Mouse (Mus musculus): ENCODE results near the gene 6330409D20Rik. TPM values are rescaled to one million over a fixed set of nuclear protein-coding genes. Genes with fewer than 3 reads are reported as not detected.
A peak's percentile ranks its signal among the peaks of the same experiment; 100 is the strongest.

The 6330409D20Rik gene
- polyA plus RNA-seq, 1 experiment from 2014 or later: 3.8 TPM

- Histone ChIP-seq H3K9ac (no peak overlapping the region), H3K4me2 (replicated peaks) (no peak overlapping the region), H3K4me1 (replicated peaks; ENCODE audit: control insufficient read depth, insufficient read depth, low read length) (peaks cover 16% of the 10 kb centered on the region; the same call in 1 of the 2 replicates), H3K4me3 (replicated peaks; ENCODE audit: low read length) (no peak overlapping the region), H3K27ac (no peak overlapping the region), H3K9me3 (ENCODE audit: control insufficient read depth, low read length) (no peaks in the 10 kb centered on the region), H3K27me3 (ENCODE audit: control insufficient read depth, insufficient read depth, low read length) (no peaks in the 10 kb centered on the region), H3K36me3 (replicated peaks; ENCODE audit: control insufficient read depth, insufficient read depth) (peaks cover 82% of the 10 kb centered on the region)
- WGBS: 90% methylated on average over 16 of the region's 16 CpGs
- ATAC-seq (ENCODE audit: low FRiP score) (no peak), DNase-seq (ENCODE audit: low spot score) (no peak)
Observed at GRCm38 (mm10) chr2:32749082-32749481, 8.3 kb upstream of the 6330409D20Rik start.

GRCm38 (mm10) chr2:32744272-32744982 lies 3.6 kb upstream of the 6330409D20Rik start:
- DNase-seq (ENCODE audit: low spot score): no peak
- H3K4me2 ChIP-seq (replicated peaks): no peak overlapping the region
- H3K9me3 ChIP-seq (ENCODE audit: control insufficient read depth, low read length): no peaks in the 10 kb centered on the region
- peaks cover 11% of the 10 kb centered on the region for H3K4me1 ChIP-seq (replicated peaks; ENCODE audit: control insufficient read depth, insufficient read depth, low read length)
- H3K27ac ChIP-seq: no peak overlapping the region
- WGBS: 81% methylated on average over 15 of the region's 15 CpGs
- ATAC-seq (ENCODE audit: low FRiP score): no peak
- no peaks in the 10 kb centered on the region for H3K27me3 ChIP-seq (ENCODE audit: control insufficient read depth, insufficient read depth, low read length)
- peaks cover 52% of the 10 kb centered on the region for H3K36me3 ChIP-seq (replicated peaks; ENCODE audit: control insufficient read depth, insufficient read depth)
- no peak overlapping the region for H3K4me3 ChIP-seq (replicated peaks; ENCODE audit: low read length)
- 0 out of 2 replicates have a peak overlapping the region, but pooled peaks have one; percentile 11 for H3K9ac ChIP-seq

- Histone ChIP-seq H3K9ac (peak overlapping the region; percentile 94), H3K36me3 (replicated peaks; ENCODE audit: control insufficient read depth, insufficient read depth) (peaks cover 29% of the 10 kb centered on the region), H3K9me3 (ENCODE audit: control insufficient read depth, low read length) (no peaks in the 10 kb centered on the region), H3K4me1 (replicated peaks; ENCODE audit: control insufficient read depth, insufficient read depth, low read length) (peaks cover 11% of the 10 kb centered on the region), H3K4me2 (replicated peaks) (peak overlapping the region; percentile 80), H3K27ac (peak overlapping the region; percentile 87), H3K27me3 (ENCODE audit: control insufficient read depth, insufficient read depth, low read length) (no peaks in the 10 kb centered on the region), H3K4me3 (replicated peaks; ENCODE audit: low read length) (peak overlapping the region; percentile 94)
- DNase-seq (ENCODE audit: low spot score): peak; percentile 83
- peak; percentile 93 for ATAC-seq (ENCODE audit: low FRiP score)
- WGBS: 10% methylated on average over 18 of the region's 18 CpGs
Observed at GRCm38 (mm10) chr2:32742173-32742531, 1.3 kb upstream of the 6330409D20Rik start.

GRCm38 (mm10) chr2:32741273-32742172 lies 707 bp upstream of the 6330409D20Rik start:
- H3K4me1 ChIP-seq (replicated peaks; ENCODE audit: control insufficient read depth, insufficient read depth, low read length): peaks cover 11% of the 10 kb centered on the region
- H3K4me2 ChIP-seq (replicated peaks): peak overlapping the region; percentile 80

DNA sequence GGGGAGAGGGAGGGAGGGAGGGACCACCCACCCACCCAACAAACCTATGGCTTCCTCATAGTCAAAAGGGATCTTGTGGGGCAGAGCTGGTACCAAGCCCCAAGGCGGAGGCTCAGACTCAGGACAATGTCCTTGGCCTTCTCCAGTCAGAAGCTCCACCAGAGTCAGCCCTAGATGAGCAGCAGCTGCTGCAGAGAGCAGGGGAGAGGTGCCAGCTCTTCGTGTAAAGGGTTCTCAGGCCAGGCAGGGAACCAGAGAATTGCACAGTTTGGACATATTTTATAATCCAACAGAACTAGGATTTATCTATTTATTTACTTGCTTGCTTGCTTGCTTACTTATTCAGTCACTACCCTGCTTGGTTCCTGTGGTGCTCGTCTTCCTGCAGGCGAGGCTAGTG lies 1.5 kb downstream of the 6330409D20Rik start:
- Histone ChIP-seq H3K9ac (0 out of 2 replicates have a peak overlapping the region, but pooled peaks have one; percentile 0), H3K4me3 (replicated peaks; ENCODE audit: low read length) (no peak overlapping the region), H3K27ac (no peak overlapping the region), H3K4me1 (replicated peaks; ENCODE audit: control insufficient read depth, insufficient read depth, low read length) (peaks cover 11% of the 10 kb centered on the region), H3K9me3 (ENCODE audit: control insufficient read depth, low read length) (no peaks in the 10 kb centered on the region), H3K36me3 (replicated peaks; ENCODE audit: control insufficient read depth, insufficient read depth) (peaks cover under 1% of the 10 kb centered on the region; the same call in 1 of the 2 replicates), H3K27me3 (ENCODE audit: control insufficient read depth, insufficient read depth, low read length) (no peaks in the 10 kb centered on the region), H3K4me2 (replicated peaks) (no peak overlapping the region)
- WGBS: 71% methylated on average over 4 of the region's 4 CpGs
- no peak for ATAC-seq (ENCODE audit: low FRiP score)
- no peak for DNase-seq (ENCODE audit: low spot score)

More at GRCm38 (mm10) chr2:32741273-32742172, 707 bp upstream of the 6330409D20Rik start:
- no peaks in the 10 kb centered on the region for H3K27me3 ChIP-seq (ENCODE audit: control insufficient read depth, insufficient read depth, low read length)
- ATAC-seq (ENCODE audit: low FRiP score) (peak; percentile 57), DNase-seq (ENCODE audit: low spot score) (peak; percentile 71)
- H3K9ac ChIP-seq: peak overlapping the region; percentile 94
- 7% methylated on average over 52 of the region's 58 CpGs for WGBS
- H3K27ac ChIP-seq: peak overlapping the region; percentile 87
- H3K4me3 ChIP-seq (replicated peaks; ENCODE audit: low read length): peak overlapping the region; percentile 94
- H3K36me3 ChIP-seq (replicated peaks; ENCODE audit: control insufficient read depth, insufficient read depth): peaks cover 23% of the 10 kb centered on the region
- H3K9me3 ChIP-seq (ENCODE audit: control insufficient read depth, low read length): no peaks in the 10 kb centered on the region

DNA sequence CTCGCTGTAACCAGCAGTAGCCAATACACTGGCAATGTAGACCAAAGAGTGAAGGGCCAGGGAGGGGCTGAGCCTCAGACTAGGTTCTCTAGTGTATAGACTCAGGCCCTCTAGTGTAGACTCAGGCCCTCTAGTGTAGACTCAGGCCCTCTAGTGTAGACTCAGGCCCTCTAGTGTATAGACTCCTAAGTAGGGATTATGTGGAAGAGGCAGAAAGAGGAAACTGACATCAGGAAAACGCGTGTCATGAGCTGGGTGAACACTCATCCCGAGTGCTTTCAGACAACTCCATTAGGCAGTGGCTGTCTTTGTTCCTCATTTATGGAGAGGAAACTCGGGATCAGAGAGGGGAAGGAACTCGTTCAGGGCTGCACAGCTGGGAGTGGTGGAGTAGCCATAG lies 3.8 kb downstream of the 6330409D20Rik start:
- DNase-seq (ENCODE audit: low spot score): no peak
- Histone ChIP-seq H3K9ac (no peak overlapping the region), H3K27me3 (ENCODE audit: control insufficient read depth, insufficient read depth, low read length) (no peaks in the 10 kb centered on the region), H3K27ac (no peak overlapping the region), H3K9me3 (ENCODE audit: control insufficient read depth, low read length) (no peaks in the 10 kb centered on the region), H3K4me2 (replicated peaks) (no peak overlapping the region), H3K4me1 (replicated peaks; ENCODE audit: control insufficient read depth, insufficient read depth, low read length) (peaks cover 7% of the 10 kb centered on the region; the same call in 1 of the 2 replicates), H3K4me3 (replicated peaks; ENCODE audit: low read length) (no peak overlapping the region), H3K36me3 (replicated peaks; ENCODE audit: control insufficient read depth, insufficient read depth) (no peaks in the 10 kb centered on the region)
- ATAC-seq (ENCODE audit: low FRiP score): no peak
- 59% methylated on average over 6 of the region's 6 CpGs for WGBS

DNA sequence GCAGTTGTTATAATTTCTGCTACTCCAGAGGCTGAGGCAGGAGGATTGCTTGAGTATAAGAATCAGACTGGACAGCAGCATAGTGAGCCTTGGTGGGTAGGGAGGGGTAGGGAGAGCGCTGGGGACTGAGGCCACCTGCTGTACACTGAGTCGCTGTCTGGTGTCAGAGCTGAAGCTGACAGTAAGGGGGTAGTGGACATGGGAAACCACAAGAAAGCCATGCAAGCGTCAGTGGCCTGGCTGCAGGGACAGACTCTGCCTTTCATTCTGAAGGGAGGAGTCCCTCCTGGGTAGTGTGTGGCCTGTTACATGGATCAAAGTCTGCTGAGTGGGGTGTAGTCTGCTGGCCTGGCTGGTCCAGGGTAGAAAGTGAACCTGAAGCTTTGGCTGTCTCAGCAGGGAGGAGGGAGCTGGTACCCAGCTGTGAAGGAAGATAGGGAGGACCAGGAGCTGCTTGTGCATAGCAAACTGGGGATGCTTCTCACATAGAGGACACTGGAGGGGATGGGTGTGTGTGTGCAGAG lies 4.4 kb downstream of the 6330409D20Rik start:
- H3K4me2 ChIP-seq (replicated peaks): no peak overlapping the region
- H3K9ac ChIP-seq: no peak overlapping the region
- H3K4me1 ChIP-seq (replicated peaks; ENCODE audit: control insufficient read depth, insufficient read depth, low read length): peaks cover 7% of the 10 kb centered on the region; the same call in 1 of the 2 replicates
- 23% methylated on average over 3 of the region's 3 CpGs for WGBS
- no peak overlapping the region for H3K4me3 ChIP-seq (replicated peaks; ENCODE audit: low read length)
- no peaks in the 10 kb centered on the region for H3K36me3 ChIP-seq (replicated peaks; ENCODE audit: control insufficient read depth, insufficient read depth)
- ATAC-seq (ENCODE audit: low FRiP score): no peak
- H3K27ac ChIP-seq: no peak overlapping the region
- H3K27me3 ChIP-seq (ENCODE audit: control insufficient read depth, insufficient read depth, low read length): no peaks in the 10 kb centered on the region
- no peaks in the 10 kb centered on the region for H3K9me3 ChIP-seq (ENCODE audit: control insufficient read depth, low read length)
- no peak for DNase-seq (ENCODE audit: low spot score)

DNA sequence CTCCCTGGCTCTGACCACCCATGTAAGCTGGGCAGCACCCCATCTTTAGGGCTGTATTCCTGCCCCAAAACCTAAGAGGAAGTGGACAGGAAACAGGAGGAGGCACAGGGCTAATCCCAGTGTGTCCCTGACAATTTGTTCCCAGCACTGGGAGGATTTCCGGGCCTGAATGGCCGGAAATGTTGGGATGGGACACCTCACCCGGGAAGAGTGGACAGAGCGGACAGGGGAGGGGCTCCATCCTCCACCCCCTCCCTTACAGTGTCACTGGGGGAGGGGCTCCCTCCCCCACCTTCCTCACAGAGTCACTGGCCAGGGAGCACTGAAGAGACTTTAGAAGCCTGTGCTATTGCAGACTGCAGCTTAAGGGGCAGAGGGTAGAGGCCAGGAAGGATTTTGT lies 5.9 kb downstream of the 6330409D20Rik start:
- WGBS: 66% methylated on average over 4 of the region's 4 CpGs
- Histone ChIP-seq H3K4me1 (replicated peaks; ENCODE audit: control insufficient read depth, insufficient read depth, low read length) (0 out of 2 replicates have a peak, but pooled peaks cover 3% of the 10 kb centered on the region), H3K9ac (no peak overlapping the region), H3K4me2 (replicated peaks) (no peak overlapping the region), H3K27ac (no peak overlapping the region), H3K4me3 (replicated peaks; ENCODE audit: low read length) (no peak overlapping the region), H3K9me3 (ENCODE audit: control insufficient read depth, low read length) (no peaks in the 10 kb centered on the region), H3K36me3 (replicated peaks; ENCODE audit: control insufficient read depth, insufficient read depth) (no peaks in the 10 kb centered on the region), H3K27me3 (ENCODE audit: control insufficient read depth, insufficient read depth, low read length) (no peaks in the 10 kb centered on the region)
- no peak for ATAC-seq (ENCODE audit: low FRiP score)
- DNase-seq (ENCODE audit: low spot score): no peak

- WGBS: 52% methylated on average over 4 of the region's 4 CpGs
- no peak overlapping the region for H3K4me3 ChIP-seq (replicated peaks; ENCODE audit: low read length)
- no peak overlapping the region for H3K4me2 ChIP-seq (replicated peaks)
- no peak for DNase-seq (ENCODE audit: low spot score)
- H3K9me3 ChIP-seq (ENCODE audit: control insufficient read depth, low read length): no peaks in the 10 kb centered on the region
- no peaks in the 10 kb centered on the region for H3K27me3 ChIP-seq (ENCODE audit: control insufficient read depth, insufficient read depth, low read length)
- no peak overlapping the region for H3K27ac ChIP-seq
- no peaks in the 10 kb centered on the region for H3K4me1 ChIP-seq (replicated peaks; ENCODE audit: control insufficient read depth, insufficient read depth, low read length)
- no peak for ATAC-seq (ENCODE audit: low FRiP score)
- no peaks in the 10 kb centered on the region for H3K36me3 ChIP-seq (replicated peaks; ENCODE audit: control insufficient read depth, insufficient read depth)
- H3K9ac ChIP-seq: no peak overlapping the region
Observed at GRCm38 (mm10) chr2:32734480-32734879, 6.3 kb downstream of the 6330409D20Rik start.

Data from hindbrain, embryonic 14.5 days (tissue).